Mouse (Mus musculus): ENCODE data around the gene Farsa.

DNA sequence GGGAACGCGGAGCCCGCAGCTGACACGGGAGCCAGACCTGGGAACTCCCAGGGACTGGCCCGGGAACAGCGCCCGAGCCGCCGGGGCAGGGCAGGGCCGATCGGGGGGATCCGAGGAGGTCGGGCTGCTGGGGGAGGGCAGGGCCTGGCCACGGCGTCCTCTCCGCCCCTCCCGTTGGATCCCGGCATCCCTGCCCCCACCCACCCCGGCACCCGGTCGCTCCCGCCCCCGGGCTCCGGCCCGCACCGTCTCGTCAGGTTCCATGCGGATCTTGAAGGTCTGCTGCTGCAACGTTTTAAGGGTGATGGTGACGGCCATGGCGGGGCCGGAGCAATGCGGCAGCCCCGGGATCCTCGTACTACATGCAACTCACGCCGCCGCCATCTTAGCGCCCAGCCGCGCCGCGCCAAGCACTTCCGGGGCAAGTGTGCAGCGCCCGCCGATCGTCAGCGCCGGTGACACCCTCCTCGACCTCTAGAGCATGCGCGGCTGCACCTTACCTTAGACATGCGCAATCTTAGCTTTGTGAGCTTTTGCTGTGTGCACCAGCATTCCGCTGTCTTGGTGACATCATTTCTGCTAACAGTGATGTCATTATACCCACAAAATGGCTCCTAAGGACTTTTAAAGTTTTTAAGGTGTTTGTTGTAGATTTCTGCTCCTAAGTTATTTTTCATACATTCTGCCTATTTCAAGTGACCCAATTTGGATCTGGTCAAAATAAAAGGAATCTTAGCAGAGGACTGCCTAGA is 16.4 kb upstream of the Farsa start, which contains the start of gene Rad23a:
- TF ChIP-seq CTCF (IDR thresholded peaks at IDR 0.05; ENCODE audit: low read depth, low read length): no peak
- 0 out of 2 replicates have a peak, but pooled peaks have one; percentile 67 for TF ChIP-seq POLR2A (IDR thresholded peaks at IDR 0.05; ENCODE audit: extremely low read depth, insufficient read depth, low read length)

All from liver, adult 2 months (tissue).